ENCODE assay signal across 22 mouse cellular contexts in the genomic region with DNA sequence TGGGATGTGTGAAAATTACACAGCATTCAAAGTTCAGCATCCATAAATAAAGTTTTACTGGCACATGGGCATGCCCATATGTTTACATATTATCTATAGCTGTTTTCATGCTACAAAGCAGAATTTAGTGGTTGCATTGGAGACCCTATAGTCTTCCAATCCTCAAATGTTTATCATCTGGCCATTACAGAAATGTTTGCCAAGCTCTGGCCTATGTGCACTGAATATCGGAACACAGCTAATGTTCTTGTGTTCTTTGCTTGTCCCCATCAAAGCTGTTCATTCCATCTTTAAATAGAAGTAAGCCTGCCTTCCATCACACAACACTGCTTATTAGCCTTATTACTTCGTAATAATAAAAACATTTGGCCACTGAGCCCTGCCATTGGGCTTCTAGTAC. TPM values are rescaled to one million over a fixed set of nuclear protein-coding genes. Genes with fewer than 3 reads are reported as not detected.
A peak's percentile ranks its signal among the peaks of the same experiment; 100 is the strongest.
DNase-seq lines count a peak whose midpoint lies in the region; ATAC-seq and TF ChIP-seq lines count a peak whose summit lies in the region.
"Had no signal": no experiment of that assay in that cellular context is flagged by ENCODE, and none has a peak within 500 bp of the region (broad histone marks: within the 10 kb centered on the region; RNA-seq: fewer than 3 reads in every experiment).

No protein-coding gene starts in this region.

- no peak for TF ChIP-seq CTCF in lung, embryonic 14.5 days (IDR thresholded peaks at IDR 0.05; ENCODE audit: low read depth)
- TF ChIP-seq CTCF in lung, postnatal 0 days (IDR thresholded peaks at IDR 0.05) = no peak

- no peaks in the 10 kb centered on the region for H3K36me3 ChIP-seq in lung, embryonic 14.5 days (ENCODE audit: insufficient read depth)
- no peaks in the 10 kb centered on the region for H3K36me3 ChIP-seq in lung, embryonic 15.5 days
- no peaks in the 10 kb centered on the region for H3K36me3 ChIP-seq in lung, embryonic 16.5 days (ENCODE audit: control insufficient read depth, insufficient read depth, low read length)
- H3K36me3 ChIP-seq in lung, postnatal 0 days (ENCODE audit: insufficient read depth, low read length) = no peaks in the 10 kb centered on the region
- H3K36me3 ChIP-seq: G1E had no signal

- H3K27ac ChIP-seq in lung, embryonic 14.5 days (ENCODE audit: low read depth) = no peak overlapping the region
- no peak overlapping the region for H3K27ac ChIP-seq in lung, embryonic 15.5 days
- H3K27ac ChIP-seq in lung, embryonic 16.5 days (ENCODE audit: low read length) = no peak overlapping the region
- H3K27ac ChIP-seq in lung, postnatal 0 days (ENCODE audit: low read length) = no peak overlapping the region

- peak; percentile 24 for DNase-seq in lung, embryonic 14.5 days
- no peak for DNase-seq in lung, postnatal 25 days (ENCODE audit: low spot score)
- no peak for DNase-seq in lung, adult 18-20 months
- no peak for DNase-seq in lung, postnatal 0 days (ENCODE audit: low spot score)
- DNase-seq: adrenal gland, adult 2 months; adrenal gland, adult 8-10 months; adrenal gland, postnatal 10 days; adrenal gland, postnatal 14 days; adrenal gland, postnatal 25 days; adrenal gland, postnatal 36 days; B cell, adult 2 months; cerebellum, adult 11 months; cerebellum, adult 11-12 months; cerebellum, adult 18-20 months had no signal

- no peaks in the 10 kb centered on the region for H3K27me3 ChIP-seq in lung, embryonic 14.5 days (ENCODE audit: insufficient read depth, low read length)
- no peaks in the 10 kb centered on the region; the same call in 1 of the 2 replicates for H3K27me3 ChIP-seq in lung, embryonic 15.5 days
- no peaks in the 10 kb centered on the region for H3K27me3 ChIP-seq in lung, embryonic 16.5 days (ENCODE audit: control insufficient read depth, insufficient read depth, low read depth, low read length)
- H3K27me3 ChIP-seq in lung, postnatal 0 days (replicated peaks; ENCODE audit: insufficient read depth, low read length) = no peaks in the 10 kb centered on the region
- H3K27me3 ChIP-seq: CH12.LX had no signal

- H3K9me3 ChIP-seq in lung, embryonic 14.5 days (ENCODE audit: low read depth, low read length) = no peaks in the 10 kb centered on the region
- no peaks in the 10 kb centered on the region for H3K9me3 ChIP-seq in lung, embryonic 15.5 days
- H3K9me3 ChIP-seq in lung, embryonic 16.5 days (ENCODE audit: control insufficient read depth, low read length) = no peaks in the 10 kb centered on the region
- H3K9me3 ChIP-seq in lung, postnatal 0 days (ENCODE audit: low read length) = no peaks in the 10 kb centered on the region
- H3K9me3 ChIP-seq: G1E had no signal

- no peak overlapping the region for H3K9ac ChIP-seq in lung, embryonic 14.5 days
- H3K9ac ChIP-seq in lung, embryonic 15.5 days = no peak overlapping the region
- no peak overlapping the region for H3K9ac ChIP-seq in lung, embryonic 16.5 days (ENCODE audit: low read length)
- H3K9ac ChIP-seq in lung, postnatal 0 days (replicated peaks; ENCODE audit: low read depth) = no peak overlapping the region

- no peak overlapping the region for H3K4me3 ChIP-seq in lung, embryonic 14.5 days (ENCODE audit: low read depth, low read length)
- H3K4me3 ChIP-seq in lung, embryonic 15.5 days = no peak overlapping the region
- no peak overlapping the region for H3K4me3 ChIP-seq in lung, embryonic 16.5 days (ENCODE audit: low read length)
- H3K4me3 ChIP-seq in lung, postnatal 0 days (ENCODE audit: low read depth, low read length) = no peak overlapping the region

- H3K4me1 ChIP-seq in lung, embryonic 14.5 days (ENCODE audit: insufficient read depth) = no peaks in the 10 kb centered on the region
- H3K4me1 ChIP-seq in lung, embryonic 15.5 days = no peaks in the 10 kb centered on the region
- H3K4me1 ChIP-seq in lung, embryonic 16.5 days (replicated peaks; ENCODE audit: control insufficient read depth, insufficient read depth, low read length) = no peaks in the 10 kb centered on the region
- H3K4me1 ChIP-seq in lung, postnatal 0 days (ENCODE audit: insufficient read depth, low read depth, low read length) = no peaks in the 10 kb centered on the region

- H3K4me2 ChIP-seq in lung, embryonic 14.5 days = no peak overlapping the region
- H3K4me2 ChIP-seq in lung, embryonic 15.5 days = no peak overlapping the region
- H3K4me2 ChIP-seq in lung, embryonic 16.5 days (ENCODE audit: low read depth, low read length) = no peak overlapping the region
- H3K4me2 ChIP-seq in lung, postnatal 0 days (replicated peaks; ENCODE audit: low read depth, low read length) = no peak overlapping the region

- 55% methylated on average over 2 of the region's 2 CpGs for WGBS in lung, embryonic 14.5 days
- 52% methylated on average over 2 of the region's 2 CpGs for WGBS in lung, embryonic 15.5 days
- WGBS in lung, embryonic 16.5 days = 42% methylated on average over 2 of the region's 2 CpGs
- 48% methylated on average over 2 of the region's 2 CpGs for WGBS in lung, postnatal 0 days

- peak; percentile 60; the same call in 1 of the 2 replicates for ATAC-seq in lung, embryonic 14.5 days (ENCODE audit: insufficient read depth)
- peak; percentile 46; the same call in 1 of the 2 replicates for ATAC-seq in lung, embryonic 15.5 days (ENCODE audit: borderline replicate concordance, extremely low read depth, low FRiP score, low TSS enrichment)
- peak; percentile 73 for ATAC-seq in lung, embryonic 16.5 days (ENCODE audit: low read depth)
- no peak for ATAC-seq in lung, postnatal 0 days
- ATAC-seq: activated CD4-positive, CD25-positive, alpha-beta regulatory T cell, adult 4 months; CD4-positive, CD25-positive, alpha-beta regulatory T cell, adult 4 months; Patski had no signal

- TF ChIP-seq EP300 in lung, postnatal 0 days (IDR thresholded peaks at IDR 0.05) = no peak

RNA-seq across cellular contexts. Expression of gene Grpr, which starts 16.6 kb away (rescaled TPM):
- 0.32 TPM in 2 replicates for polyA plus RNA-seq in lung, embryonic 14.5 days (2014; fragmentation: Nextera tagmentation; extraction: Ambion mirVana)
- polyA plus RNA-seq in lung, embryonic 15.5 days (2015; fragmentation: Nextera tagmentation; extraction: Ambion mirVana) = 0.50 and 0.57 TPM in 2 replicates
- 0.39 and 0.53 TPM in 2 replicates for polyA plus RNA-seq in lung, embryonic 16.5 days (2015; fragmentation: Nextera tagmentation; extraction: Ambion mirVana)
- 0.32 and 0.61 TPM in 2 replicates for polyA plus RNA-seq in lung, postnatal 0 days (2015; fragmentation: Nextera tagmentation; extraction: Ambion mirVana)
- polyA plus RNA-seq: activated CD4-positive, CD25-positive, alpha-beta regulatory T cell, adult 4 months; C2C12; CD4-positive, CD25-positive, alpha-beta regulatory T cell, adult 4 months; G1E; Patski had no signal
